Mouse (Mus musculus): ENCODE results near the gene Ubr4. TPM values are rescaled to one million over a fixed set of nuclear protein-coding genes. Genes with fewer than 3 reads are reported as not detected.

Ubr4 gene
- total RNA-seq, 1 experiment, result 199 TPM

GRCm38 (mm10) chr4:139343718-139344117, 8.7 kb upstream of the Ubr4 start:
- DNase-seq (ENCODE audit: low read depth, low spot score), result no peak
- Histone ChIP-seq H3K4me3 (ENCODE audit: insufficient read depth in 1 of 2, low read depth in 1 of 2, low read length in 2 of 2, poor library complexity in 1 of 2, severe bottlenecking in 1 of 2) (no peak overlapping the region), H3K4me1 (ENCODE audit: control insufficient read depth in 2 of 2, insufficient read depth in 2 of 2, low read length in 2 of 2, poor library complexity in 1 of 2) (peaks cover under 1 to 4% of the 10 kb centered on the region in 2 experiments; a peak in 2 of 4 replicates), H3K36me3 (ENCODE audit: control insufficient read depth, insufficient read depth, low read length, poor library complexity, severe bottlenecking) (peaks cover 22% of the 10 kb centered on the region), H3K9me3 (ENCODE audit: control insufficient read depth, insufficient read depth, low read depth, low read length) (no peaks in the 10 kb centered on the region), H3K9ac (ENCODE audit: insufficient read depth, low read depth, low read length, poor library complexity, severe bottlenecking) (no peak overlapping the region), H3K27ac (ENCODE audit: insufficient read depth, low read depth, low read length, poor library complexity, severe bottlenecking) (no peak overlapping the region)
- TF ChIP-seq CHD2 (IDR thresholded peaks at IDR 0.05; ENCODE audit: low read depth, low read length) (no peak), ZNF384 (IDR thresholded peaks at IDR 0.05; ENCODE audit: low read depth, low read length) (no peak), MAFK (IDR thresholded peaks at IDR 0.05; ENCODE audit: insufficient read depth, low read depth, low read length) (no peak), ZC3H11A (IDR thresholded peaks at IDR 0.05; ENCODE audit: borderline replicate concordance, low read depth, low read length) (no peak), HCFC1 (IDR thresholded peaks at IDR 0.05; ENCODE audit: borderline replicate concordance, insufficient read depth, low read length) (no peak)
- in situ Hi-C loops (cut with MboI; ENCODE audit: low sequenced_read_pairs in 2 of 2, unreplicated experiment in 2 of 2), result no loop called here

- Histone ChIP-seq H3K9ac (ENCODE audit: insufficient read depth, low read depth, low read length, poor library complexity, severe bottlenecking) (no peak overlapping the region), H3K4me3 (ENCODE audit: insufficient read depth in 1 of 2, low read depth in 1 of 2, low read length in 2 of 2, poor library complexity in 1 of 2, severe bottlenecking in 1 of 2) (peak overlapping the region; percentile 46 to 50), H3K36me3 (ENCODE audit: control insufficient read depth, insufficient read depth, low read length, poor library complexity, severe bottlenecking) (peaks cover 38% of the 10 kb centered on the region), H3K9me3 (ENCODE audit: control insufficient read depth, insufficient read depth, low read depth, low read length) (no peaks in the 10 kb centered on the region), H3K4me1 (ENCODE audit: control insufficient read depth in 2 of 2, insufficient read depth in 2 of 2, low read length in 2 of 2, poor library complexity in 1 of 2) (peaks cover 0 to 5% of the 10 kb centered on the region in 2 experiments; a peak in 2 of 4 replicates), H3K27ac (ENCODE audit: insufficient read depth, low read depth, low read length, poor library complexity, severe bottlenecking) (no peak overlapping the region)
- no peak for TF ChIP-seq MAFK (IDR thresholded peaks at IDR 0.05; ENCODE audit: insufficient read depth, low read depth, low read length)
- no peak for TF ChIP-seq CHD2 (IDR thresholded peaks at IDR 0.05; ENCODE audit: low read depth, low read length)
- TF ChIP-seq ZNF384 (IDR thresholded peaks at IDR 0.05; ENCODE audit: low read depth, low read length), result no peak
- TF ChIP-seq HCFC1 (IDR thresholded peaks at IDR 0.05; ENCODE audit: borderline replicate concordance, insufficient read depth, low read length), result no peak
- no peak for TF ChIP-seq ZC3H11A (IDR thresholded peaks at IDR 0.05; ENCODE audit: borderline replicate concordance, low read depth, low read length)
- no peak for DNase-seq (ENCODE audit: low read depth, low spot score)
- in situ Hi-C loops (cut with MboI; ENCODE audit: low sequenced_read_pairs in 2 of 2, unreplicated experiment in 2 of 2), result no loop called here
Measured at GRCm38 (mm10) chr4:139345416-139346019, 6.9 kb upstream of the Ubr4 start.

- in situ Hi-C loops (cut with MboI; ENCODE audit: low sequenced_read_pairs in 2 of 2, unreplicated experiment in 2 of 2), result no loop called here
- TF ChIP-seq ZC3H11A (IDR thresholded peaks at IDR 0.05; ENCODE audit: borderline replicate concordance, low read depth, low read length) (no peak), CHD2 (IDR thresholded peaks at IDR 0.05; ENCODE audit: low read depth, low read length) (no peak), ZNF384 (IDR thresholded peaks at IDR 0.05; ENCODE audit: low read depth, low read length) (no peak), MAFK (IDR thresholded peaks at IDR 0.05; ENCODE audit: insufficient read depth, low read depth, low read length) (no peak), HCFC1 (IDR thresholded peaks at IDR 0.05; ENCODE audit: borderline replicate concordance, insufficient read depth, low read length) (no peak)
- no peak overlapping the region for H3K27ac ChIP-seq (ENCODE audit: insufficient read depth, low read depth, low read length, poor library complexity, severe bottlenecking)
- no peak for DNase-seq (ENCODE audit: low read depth, low spot score)
- peak overlapping the region; percentile 88 to 100 for H3K4me3 ChIP-seq (ENCODE audit: insufficient read depth in 1 of 2, low read depth in 1 of 2, low read length in 2 of 2, poor library complexity in 1 of 2, severe bottlenecking in 1 of 2)
- peaks cover 2 to 12% of the 10 kb centered on the region in 2 experiments; a peak in 2 of 4 replicates for H3K4me1 ChIP-seq (ENCODE audit: control insufficient read depth in 2 of 2, insufficient read depth in 2 of 2, low read length in 2 of 2, poor library complexity in 1 of 2)
- peaks cover 38% of the 10 kb centered on the region for H3K36me3 ChIP-seq (ENCODE audit: control insufficient read depth, insufficient read depth, low read length, poor library complexity, severe bottlenecking)
- H3K9ac ChIP-seq (ENCODE audit: insufficient read depth, low read depth, low read length, poor library complexity, severe bottlenecking), result peak overlapping the region; percentile 93
- no peaks in the 10 kb centered on the region for H3K9me3 ChIP-seq (ENCODE audit: control insufficient read depth, insufficient read depth, low read depth, low read length)
Measured at GRCm38 (mm10) chr4:139352832-139353231, 423 bp downstream of the Ubr4 start.

- H3K4me1 ChIP-seq (ENCODE audit: control insufficient read depth in 2 of 2, insufficient read depth in 2 of 2, low read length in 2 of 2, poor library complexity in 1 of 2), result peaks cover 0 to 6% of the 10 kb centered on the region in 2 experiments; a peak in 2 of 4 replicates
- no peak overlapping the region for H3K27ac ChIP-seq (ENCODE audit: insufficient read depth, low read depth, low read length, poor library complexity, severe bottlenecking)
- no peak overlapping the region for H3K4me3 ChIP-seq (ENCODE audit: insufficient read depth in 1 of 2, low read depth in 1 of 2, low read length in 2 of 2, poor library complexity in 1 of 2, severe bottlenecking in 1 of 2)
- no peak for DNase-seq (ENCODE audit: low read depth, low spot score)
- in situ Hi-C loops (cut with MboI; ENCODE audit: low sequenced_read_pairs in 2 of 2, unreplicated experiment in 2 of 2), result no loop called here
- no peak for TF ChIP-seq HCFC1 (IDR thresholded peaks at IDR 0.05; ENCODE audit: borderline replicate concordance, insufficient read depth, low read length)
- TF ChIP-seq CHD2 (IDR thresholded peaks at IDR 0.05; ENCODE audit: low read depth, low read length), result no peak
- TF ChIP-seq ZC3H11A (IDR thresholded peaks at IDR 0.05; ENCODE audit: borderline replicate concordance, low read depth, low read length), result no peak
- TF ChIP-seq MAFK (IDR thresholded peaks at IDR 0.05; ENCODE audit: insufficient read depth, low read depth, low read length), result no peak
- no peak for TF ChIP-seq ZNF384 (IDR thresholded peaks at IDR 0.05; ENCODE audit: low read depth, low read length)
- no peaks in the 10 kb centered on the region for H3K9me3 ChIP-seq (ENCODE audit: control insufficient read depth, insufficient read depth, low read depth, low read length)
- H3K36me3 ChIP-seq (ENCODE audit: control insufficient read depth, insufficient read depth, low read length, poor library complexity, severe bottlenecking), result peaks cover 46% of the 10 kb centered on the region
- no peak overlapping the region for H3K9ac ChIP-seq (ENCODE audit: insufficient read depth, low read depth, low read length, poor library complexity, severe bottlenecking)
Measured at GRCm38 (mm10) chr4:139357211-139357610, 4.8 kb downstream of the Ubr4 start.

All from ES-E14 (cell line).